Comparison of ENCODE assay signal across 13 mouse cellular contexts in the genomic region with DNA sequence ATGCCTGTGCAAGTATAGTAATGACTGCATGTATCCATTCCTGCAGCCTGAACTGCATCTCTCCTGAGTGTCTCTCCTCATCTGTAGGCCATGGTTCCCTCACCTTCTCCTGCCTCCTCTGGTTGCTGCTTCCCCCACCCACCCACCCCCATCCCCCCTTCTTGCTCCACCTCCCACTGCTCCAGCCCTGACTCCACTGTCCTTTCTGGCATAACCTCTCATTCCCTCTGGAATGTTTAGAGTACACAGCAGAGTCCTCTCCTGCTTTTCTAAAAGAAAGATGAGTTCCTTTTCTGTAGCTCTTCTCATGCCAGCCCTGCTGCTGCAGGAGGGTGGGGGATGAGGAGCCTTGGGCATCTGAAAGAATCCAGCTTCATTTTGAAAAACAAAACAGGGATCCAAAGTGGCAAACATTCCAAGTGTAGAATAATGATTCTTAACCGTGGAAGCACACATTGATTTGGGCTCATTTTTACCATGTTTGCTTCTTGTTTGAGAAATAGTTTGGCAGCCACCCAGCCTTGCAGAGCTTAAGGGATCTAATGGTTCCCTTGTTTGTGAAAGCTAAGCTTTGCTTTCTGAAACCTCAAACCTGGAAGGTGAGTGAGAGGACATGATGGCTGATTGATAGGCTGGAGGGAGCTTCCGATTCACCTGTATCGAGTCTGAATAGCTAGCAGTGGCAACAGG.
A peak's percentile ranks its signal among the peaks of the same experiment; 100 is the strongest.
DNase-seq lines count a peak whose midpoint lies in the region; ATAC-seq lines count a peak whose summit lies in the region.
"Had no signal": no experiment of that assay in that cellular context is flagged by ENCODE, and none has a peak within 500 bp of the region (broad histone marks: within the 10 kb centered on the region; RNA-seq: fewer than 3 reads in every experiment).

No protein-coding gene starts in this region.

- no peak overlapping the region for H3K9ac ChIP-seq in hindbrain, embryonic 16.5 days (ENCODE audit: low read depth, low read length)
- no peak overlapping the region for H3K9ac ChIP-seq in hindbrain, embryonic 14.5 days
- H3K9ac ChIP-seq in neural tube, embryonic 13.5 days = no peak overlapping the region
- H3K9ac ChIP-seq in limb, embryonic 15.5 days = no peak overlapping the region

- no peak for ATAC-seq in hindbrain, embryonic 16.5 days
- ATAC-seq in hindbrain, embryonic 14.5 days (ENCODE audit: low FRiP score) = no peak
- ATAC-seq in neural tube, embryonic 13.5 days (ENCODE audit: low read depth) = no peak
- ATAC-seq in limb, embryonic 15.5 days (ENCODE audit: insufficient number of reproducible peaks, low FRiP score, low TSS enrichment, low read depth) = no peak
- no peak for ATAC-seq in activated CD4-positive, CD25-positive, alpha-beta regulatory T cell, adult 4 months
- ATAC-seq in megakaryocyte-erythroid progenitor cell, adult 5-6 weeks (replicated peaks; ENCODE audit: low FRiP score, low TSS enrichment, poor library complexity, severe bottlenecking) = no peak

- intact Hi-C loops in left cerebral cortex, postnatal 14 days (cut with DNase I) = no loop called here

- H3K9me3 ChIP-seq in hindbrain, embryonic 16.5 days (ENCODE audit: control insufficient read depth, low read length) = no peaks in the 10 kb centered on the region
- H3K9me3 ChIP-seq in hindbrain, embryonic 14.5 days (ENCODE audit: control insufficient read depth, low read length) = no peaks in the 10 kb centered on the region
- no peaks in the 10 kb centered on the region for H3K9me3 ChIP-seq in neural tube, embryonic 13.5 days
- H3K9me3 ChIP-seq in limb, embryonic 15.5 days = no peaks in the 10 kb centered on the region

- H3K27me3 ChIP-seq in hindbrain, embryonic 16.5 days (replicated peaks; ENCODE audit: control insufficient read depth, insufficient read depth, low read length) = no peaks in the 10 kb centered on the region
- H3K27me3 ChIP-seq in hindbrain, embryonic 14.5 days (ENCODE audit: control insufficient read depth, insufficient read depth, low read length) = no peaks in the 10 kb centered on the region
- H3K27me3 ChIP-seq in neural tube, embryonic 13.5 days = no peaks in the 10 kb centered on the region
- no peaks in the 10 kb centered on the region for H3K27me3 ChIP-seq in limb, embryonic 15.5 days
- H3K27me3 ChIP-seq: CH12.LX had no signal

- WGBS in hindbrain, embryonic 16.5 days = 83% methylated on average over 3 of the region's 3 CpGs
- WGBS in hindbrain, embryonic 14.5 days = 77% methylated on average over 3 of the region's 3 CpGs
- 74% methylated on average over 3 of the region's 3 CpGs for WGBS in neural tube, embryonic 13.5 days
- 71% methylated on average over 3 of the region's 3 CpGs for WGBS in limb, embryonic 15.5 days

- peak overlapping the region; percentile 52; the same call in 1 of the 2 replicates for H3K27ac ChIP-seq in hindbrain, embryonic 16.5 days (ENCODE audit: low read depth, low read length)
- no peak overlapping the region for H3K27ac ChIP-seq in hindbrain, embryonic 14.5 days
- H3K27ac ChIP-seq in neural tube, embryonic 13.5 days (replicated peaks) = peak overlapping the region; percentile 4
- peak overlapping the region; percentile 43; the same call in 1 of the 2 replicates for H3K27ac ChIP-seq in limb, embryonic 15.5 days
- H3K27ac ChIP-seq: kidney, postnatal 0 days had no signal

- no peak overlapping the region for H3K4me3 ChIP-seq in hindbrain, embryonic 16.5 days (ENCODE audit: low read length)
- no peak overlapping the region for H3K4me3 ChIP-seq in hindbrain, embryonic 14.5 days (replicated peaks; ENCODE audit: low read length)
- H3K4me3 ChIP-seq in neural tube, embryonic 13.5 days = no peak overlapping the region
- H3K4me3 ChIP-seq in limb, embryonic 15.5 days = no peak overlapping the region

- DNase-seq in hindbrain, embryonic 14.5 days (ENCODE audit: low spot score) = no peak
- DNase-seq in neural tube, embryonic 10.5 days (ENCODE audit: extremely low spot score, low spot score) = no peak
- DNase-seq in left cerebral cortex, postnatal 14 days (ENCODE audit: low spot score in 2 of 2) = no peak
- DNase-seq: gastrocnemius, postnatal 25 days; left cerebral cortex, postnatal 4 days; retina, postnatal 1 day had no signal

- H3K4me1 ChIP-seq in hindbrain, embryonic 16.5 days (ENCODE audit: control insufficient read depth, insufficient read depth, low read depth, low read length) = peaks cover 9% of the 10 kb centered on the region
- peaks cover 11% of the 10 kb centered on the region; the same call in 1 of the 2 replicates for H3K4me1 ChIP-seq in hindbrain, embryonic 14.5 days (replicated peaks; ENCODE audit: control insufficient read depth, insufficient read depth, low read length)
- H3K4me1 ChIP-seq in neural tube, embryonic 13.5 days (replicated peaks) = peaks cover 38% of the 10 kb centered on the region
- H3K4me1 ChIP-seq in limb, embryonic 15.5 days = no peaks in the 10 kb centered on the region

- H3K4me2 ChIP-seq in hindbrain, embryonic 16.5 days (ENCODE audit: low read length) = no peak overlapping the region
- H3K4me2 ChIP-seq in hindbrain, embryonic 14.5 days (replicated peaks) = no peak overlapping the region
- H3K4me2 ChIP-seq in neural tube, embryonic 13.5 days = no peak overlapping the region
- no peak overlapping the region for H3K4me2 ChIP-seq in limb, embryonic 15.5 days

- H3K36me3 ChIP-seq in hindbrain, embryonic 16.5 days (ENCODE audit: control insufficient read depth, insufficient read depth, low read length) = peaks cover 9% of the 10 kb centered on the region
- H3K36me3 ChIP-seq in hindbrain, embryonic 14.5 days (replicated peaks; ENCODE audit: control insufficient read depth, insufficient read depth) = peaks cover 21% of the 10 kb centered on the region
- peaks cover 29% of the 10 kb centered on the region for H3K36me3 ChIP-seq in neural tube, embryonic 13.5 days
- H3K36me3 ChIP-seq in limb, embryonic 15.5 days = peaks cover 16% of the 10 kb centered on the region
